Mouse (Mus musculus): ENCODE results near the gene Opcml.

Opcml gene

DNA sequence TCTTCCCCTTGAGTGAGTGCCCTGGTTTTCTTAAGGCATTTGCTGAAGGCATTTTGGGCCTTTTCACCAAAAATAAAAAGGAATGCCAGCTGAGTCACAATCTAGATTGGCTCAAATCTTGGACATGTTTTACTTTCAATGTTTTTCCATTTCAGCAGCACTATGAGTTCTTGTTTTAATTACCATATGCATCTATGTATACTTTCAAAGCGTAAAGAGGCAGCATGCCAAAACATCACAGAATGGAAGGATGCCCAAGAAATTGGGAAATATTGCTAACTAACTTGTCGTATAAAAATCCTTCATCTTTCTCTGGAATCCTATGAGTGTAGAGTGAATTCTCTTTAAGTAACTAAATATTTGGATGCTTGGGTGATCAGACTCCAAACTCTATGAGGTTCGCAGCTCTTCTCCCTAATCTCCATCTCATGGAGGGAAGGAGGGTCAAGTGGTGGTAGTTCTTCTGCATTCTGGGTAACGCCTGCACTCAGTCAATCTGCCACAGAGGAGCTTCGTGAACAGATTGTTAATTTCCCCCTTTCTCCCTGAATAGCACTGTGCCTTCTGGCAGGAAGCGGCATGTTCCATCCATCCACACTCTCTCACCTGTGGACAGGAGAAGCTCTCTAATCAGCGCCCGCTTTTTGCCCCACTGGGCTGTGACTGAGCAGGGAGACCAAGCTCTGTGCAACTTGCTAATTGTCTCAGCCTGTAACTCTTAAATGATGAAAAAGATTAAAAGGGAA is 435.4 kb downstream of the Opcml start:
- DNase-seq (ENCODE audit: extremely low read depth, insufficient read length, low spot score) = no peak

DNA sequence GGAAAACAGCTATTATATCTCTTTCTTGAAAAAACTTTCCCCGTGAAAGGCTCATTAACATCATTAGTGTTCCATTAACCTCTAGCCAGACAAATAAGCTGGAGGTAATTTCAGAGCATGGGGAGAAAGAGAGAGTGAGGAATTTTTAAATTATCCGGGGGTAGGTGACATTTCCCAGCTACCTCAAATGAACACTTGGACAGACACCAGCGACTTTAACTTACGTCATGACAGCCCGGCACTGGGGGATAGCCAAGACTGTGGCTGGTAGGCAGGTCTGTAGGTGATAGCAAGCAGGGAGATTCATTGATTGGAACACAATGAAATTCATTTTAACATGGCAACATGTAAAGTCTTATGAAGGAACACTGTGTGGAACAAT is 436.0 kb downstream of the Opcml start:
- no peak for DNase-seq (ENCODE audit: extremely low read depth, insufficient read length, low spot score)

DNA sequence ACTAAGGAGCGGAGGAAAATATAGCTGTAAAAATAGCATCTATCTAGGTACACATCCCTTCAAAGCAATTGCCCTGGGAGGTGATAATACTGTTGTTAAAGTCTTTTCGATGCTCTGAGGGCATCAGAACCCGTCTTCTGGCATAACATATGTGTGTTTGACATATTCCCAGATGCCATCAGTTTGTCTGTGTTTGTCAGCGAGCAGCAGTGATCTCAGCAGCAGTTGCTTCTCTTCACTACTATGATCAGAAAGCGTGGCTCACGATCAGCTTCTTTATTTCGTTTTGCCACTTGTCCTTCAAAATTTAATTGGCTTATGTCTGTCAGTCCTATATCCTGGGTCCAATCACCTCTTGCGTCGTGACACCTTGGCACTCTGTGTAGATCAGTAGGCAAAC is 447.9 kb downstream of the Opcml start:
- no peak for DNase-seq (ENCODE audit: extremely low read depth, insufficient read length, low spot score)

DNA sequence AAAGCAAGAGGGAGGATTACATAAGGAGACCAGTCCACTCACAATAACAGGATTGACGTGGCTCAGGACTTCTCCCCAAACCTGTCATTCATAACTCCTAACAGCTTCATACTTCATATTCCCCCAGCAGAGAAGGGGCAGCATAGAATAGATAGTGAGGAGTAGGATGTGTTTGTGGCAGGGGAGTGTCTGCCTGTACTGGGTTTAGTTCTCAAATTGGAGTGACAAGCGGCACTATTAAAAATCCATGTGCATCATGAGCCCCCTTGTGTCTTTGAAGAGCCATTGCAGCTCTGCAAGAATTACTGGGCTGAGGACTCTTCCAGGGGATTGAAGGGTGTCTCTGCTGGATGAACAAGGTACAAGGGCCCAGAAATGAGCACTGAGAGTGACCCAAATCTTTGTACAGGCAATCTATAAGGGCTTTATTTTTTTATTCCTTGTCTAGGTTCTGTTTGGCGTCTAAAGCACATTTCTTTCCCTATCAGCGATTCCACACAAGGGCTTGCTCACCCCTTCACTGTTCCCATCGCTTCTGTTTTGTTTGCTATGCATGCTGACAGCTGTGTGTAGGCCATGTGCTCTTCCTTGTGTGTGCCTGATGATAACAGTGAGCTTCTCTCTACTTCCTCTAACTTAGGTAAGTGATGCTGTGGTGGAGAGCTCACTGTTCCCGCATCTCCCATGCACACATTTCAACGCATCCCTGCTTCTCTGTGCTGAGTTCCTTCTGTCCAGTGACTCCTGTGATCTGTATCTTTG is 457.3 kb downstream of the Opcml start:
- DNase-seq (ENCODE audit: extremely low read depth, insufficient read length, low spot score) = no peak

DNA sequence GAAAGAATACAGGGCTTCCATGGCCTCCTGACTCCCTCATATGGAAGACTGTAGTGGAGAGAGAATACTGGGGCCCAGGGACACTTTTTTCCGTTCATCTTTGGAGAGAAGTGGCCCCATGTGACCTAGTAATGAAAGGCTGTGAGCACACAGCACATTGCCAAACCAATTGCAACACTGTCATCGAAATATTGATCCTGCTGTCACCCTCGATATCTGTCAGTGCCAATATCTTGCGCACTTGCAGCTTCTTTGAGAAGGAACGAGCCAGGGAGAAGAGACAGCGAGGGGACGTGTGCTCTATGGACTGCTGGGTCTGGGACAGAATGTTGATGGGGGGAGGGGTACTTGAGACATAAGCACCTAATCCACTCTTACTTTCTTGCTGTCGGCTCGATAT is 460.8 kb downstream of the Opcml start:
- DNase-seq (ENCODE audit: extremely low read depth, insufficient read length, low spot score) = no peak

DNA sequence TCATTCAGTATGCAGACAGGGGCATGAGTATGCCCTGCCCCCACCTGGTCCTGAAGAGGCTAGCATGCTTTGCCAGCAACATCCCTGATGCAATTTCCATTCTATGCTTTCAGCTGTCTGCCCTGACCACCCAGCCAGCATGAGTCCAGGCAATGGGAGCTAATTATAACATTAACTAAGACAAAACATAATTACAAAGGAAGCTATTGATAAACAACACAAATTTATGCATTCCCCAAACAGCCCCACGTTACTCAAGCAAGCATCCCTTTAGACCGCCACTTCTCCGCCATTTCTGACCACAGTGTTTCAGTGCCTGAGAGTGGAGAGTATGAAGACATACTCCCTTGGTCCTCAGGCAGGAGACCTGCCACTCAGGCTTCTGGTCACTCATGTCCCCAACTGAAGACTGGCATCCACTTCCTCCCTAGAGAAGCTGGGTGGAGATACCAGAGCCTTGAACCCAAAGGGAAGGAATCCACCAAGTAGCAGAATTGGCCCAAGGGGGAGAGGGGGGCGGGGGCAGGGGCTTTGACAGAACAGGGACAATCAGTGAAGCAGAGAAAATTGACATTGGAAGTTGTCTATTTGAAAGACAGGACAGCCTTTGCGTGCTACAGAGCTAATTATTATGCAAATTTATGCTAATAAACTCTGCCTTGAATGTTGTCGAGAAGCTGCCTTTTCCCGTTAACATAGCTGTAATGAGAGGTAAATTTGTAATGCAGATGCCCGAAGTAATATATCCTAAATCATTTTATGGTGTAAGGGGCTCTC is 464.7 kb downstream of the Opcml start:
- DNase-seq (ENCODE audit: extremely low read depth, insufficient read length, low spot score) = no peak

DNA sequence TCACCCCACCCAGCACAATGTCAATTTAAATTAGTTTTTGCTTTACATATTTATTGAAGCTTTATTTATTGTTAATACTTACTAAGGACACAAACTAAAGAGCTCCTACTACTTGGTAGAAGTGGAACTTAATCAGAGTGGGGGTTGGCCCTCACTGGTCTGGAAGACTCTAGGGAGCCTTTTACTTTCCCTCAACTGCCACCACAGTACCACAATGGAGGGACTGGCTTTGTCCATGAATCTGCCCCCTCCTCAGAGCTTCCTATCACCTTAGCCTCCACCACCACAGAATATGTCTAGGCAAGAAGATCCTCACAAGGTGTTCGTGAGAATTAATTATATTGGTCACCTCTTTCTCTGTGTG is 465.3 kb downstream of the Opcml start:
- no peak for DNase-seq (ENCODE audit: extremely low read depth, insufficient read length, low spot score)

DNA sequence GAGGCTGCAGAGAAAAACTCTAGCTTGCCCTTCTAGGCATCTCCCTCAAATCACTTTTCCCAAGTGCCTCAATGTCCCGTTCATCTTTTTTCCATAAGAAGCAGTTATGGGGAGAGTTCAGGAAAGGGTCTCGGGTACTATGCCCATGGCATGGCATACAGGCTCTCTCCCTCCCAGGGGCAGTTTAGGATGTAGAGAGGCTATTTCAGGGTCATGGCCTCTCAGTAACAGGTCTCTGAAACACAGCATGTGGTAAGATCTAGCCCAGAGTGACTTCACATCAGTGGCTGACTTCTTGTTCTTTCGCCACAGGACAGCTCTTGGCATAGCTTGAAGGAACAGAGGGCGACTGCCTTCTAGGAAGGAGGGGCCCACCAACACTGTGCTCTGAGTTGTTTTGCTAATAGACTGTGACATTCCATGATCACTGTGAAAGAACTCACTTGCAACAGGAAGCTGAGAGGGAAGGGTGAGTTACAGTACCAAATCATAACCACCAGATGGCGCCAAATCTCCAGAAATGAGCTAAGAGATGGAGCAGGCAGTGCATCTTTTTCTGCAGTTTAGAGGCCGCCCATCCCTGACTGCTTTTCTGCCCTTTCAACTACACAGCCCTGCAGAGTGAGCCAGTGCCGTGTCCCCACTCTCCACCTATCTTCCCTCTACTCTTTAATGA is 470.6 kb downstream of the Opcml start:
- no peak for DNase-seq (ENCODE audit: extremely low read depth, insufficient read length, low spot score)

DNA sequence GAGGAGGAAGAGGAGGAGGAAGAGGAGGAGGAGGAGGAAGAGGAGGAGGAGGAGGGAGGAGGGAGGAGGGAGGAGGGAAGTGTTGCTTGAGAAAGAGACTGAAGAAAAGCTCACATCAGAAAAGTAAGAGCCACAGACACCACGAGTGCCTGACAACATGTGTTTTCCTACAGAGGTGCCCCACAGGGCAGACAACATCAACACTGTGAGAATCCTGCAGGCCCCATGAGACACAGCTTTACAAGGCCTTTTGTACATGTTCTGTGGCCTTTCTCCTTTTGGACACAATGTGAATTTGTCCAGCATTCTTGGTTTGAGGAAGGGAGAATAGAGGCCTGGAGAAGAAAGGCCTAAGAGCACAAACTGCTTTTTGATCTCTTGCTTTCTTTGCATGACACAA is 471.4 kb downstream of the Opcml start:
- DNase-seq (ENCODE audit: extremely low read depth, insufficient read length, low spot score) = no peak

DNA sequence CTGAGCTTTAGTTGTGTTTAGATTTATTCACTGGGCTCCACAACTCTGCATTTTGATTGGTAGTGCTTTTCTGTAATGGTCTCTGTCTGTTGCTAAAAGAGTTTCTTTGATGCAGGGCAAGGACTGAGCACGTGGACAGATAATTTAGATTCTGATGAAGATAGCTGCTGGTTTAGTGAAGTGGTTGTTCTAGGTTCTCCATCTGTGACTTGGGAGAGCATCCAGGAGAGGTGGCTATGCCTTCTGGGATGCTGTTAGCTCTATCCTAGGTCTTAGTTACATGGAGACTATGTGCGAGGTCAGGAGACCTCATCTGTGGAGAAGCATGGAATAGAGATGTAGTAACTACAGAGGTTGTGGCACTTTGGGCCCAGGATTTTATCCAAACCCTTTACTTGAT is 472.3 kb downstream of the Opcml start:
- no peak for DNase-seq (ENCODE audit: extremely low read depth, insufficient read length, low spot score)

DNA sequence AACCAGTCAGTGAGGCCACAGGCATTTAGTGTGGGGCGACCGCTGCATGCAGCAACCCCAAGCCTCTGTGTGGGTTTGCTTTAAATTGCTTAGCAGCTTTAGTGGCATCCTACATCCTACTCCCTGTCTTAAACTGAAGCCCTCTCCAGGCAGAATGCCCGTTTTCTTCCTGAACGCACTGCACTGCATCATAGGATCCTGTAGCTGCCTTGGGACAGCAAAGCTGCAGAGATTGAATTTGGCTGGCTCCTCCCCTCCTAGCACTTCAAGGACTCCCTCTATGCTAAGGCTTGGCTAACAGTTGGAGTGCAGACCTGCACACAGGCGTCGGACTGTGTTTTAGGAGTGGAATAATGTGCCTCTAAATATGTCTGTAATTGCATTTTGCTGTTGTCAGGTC is 474.2 kb downstream of the Opcml start:
- no peak for DNase-seq (ENCODE audit: extremely low read depth, insufficient read length, low spot score)

DNA sequence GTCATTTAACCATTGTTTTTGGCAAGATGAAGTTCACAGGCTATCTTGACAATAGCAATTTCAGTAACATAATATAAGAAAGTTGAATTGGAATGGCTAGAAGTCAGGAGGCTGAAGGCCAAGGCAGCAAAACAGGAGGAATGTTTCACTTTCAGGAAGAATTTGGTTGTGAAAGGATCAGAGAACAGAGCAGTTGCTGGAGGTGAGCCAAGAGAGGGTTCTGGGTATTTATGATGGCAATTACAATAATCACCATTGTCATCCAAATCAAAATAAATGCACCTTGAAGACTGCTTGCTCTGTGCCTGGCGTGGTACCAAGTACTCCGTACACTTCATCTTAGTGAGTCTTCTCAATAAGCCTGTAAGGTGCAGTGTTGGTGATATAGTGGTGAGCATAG is 483.2 kb downstream of the Opcml start:
- no peak for DNase-seq (ENCODE audit: extremely low read depth, insufficient read length, low spot score)

DNA sequence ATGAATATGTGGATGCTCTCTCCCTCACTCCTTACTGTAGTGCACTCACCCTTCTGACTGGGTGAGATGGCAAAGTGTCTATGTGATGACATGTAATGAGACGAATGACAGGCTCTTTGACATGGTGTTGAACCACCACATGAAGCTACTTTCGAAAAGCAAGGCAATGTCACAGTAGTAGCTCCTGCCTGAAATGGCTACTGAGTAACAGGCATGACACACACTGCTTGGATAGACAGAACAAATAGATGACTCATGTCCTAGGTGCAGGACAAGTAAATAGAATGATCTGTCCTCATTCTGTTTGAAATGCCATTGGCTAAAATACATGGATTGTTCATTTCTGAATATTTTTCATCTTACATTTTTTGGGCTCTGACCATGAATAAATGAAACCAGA is 488.0 kb downstream of the Opcml start:
- no peak for DNase-seq (ENCODE audit: extremely low read depth, insufficient read length, low spot score)

DNA sequence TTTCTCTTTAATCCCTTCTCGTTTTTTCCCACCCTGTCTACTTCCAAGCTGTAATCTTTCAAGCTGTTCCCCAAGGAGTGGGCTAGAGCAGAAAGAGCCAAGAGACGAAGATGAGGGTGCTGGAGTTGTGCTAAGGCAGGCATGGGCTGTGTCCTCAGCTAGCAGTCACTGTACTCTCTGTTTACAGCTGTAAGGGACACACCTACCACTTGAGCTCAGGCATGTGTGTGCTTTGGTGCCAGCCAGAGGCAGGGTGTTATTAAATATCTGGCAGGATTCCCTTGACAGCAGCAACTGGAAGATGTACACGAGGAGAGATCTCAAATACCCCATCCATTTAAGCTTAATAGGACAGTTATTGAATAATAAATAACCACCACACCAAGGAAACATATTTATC is 490.4 kb downstream of the Opcml start:
- DNase-seq (ENCODE audit: extremely low read depth, insufficient read length, low spot score) = no peak

DNA sequence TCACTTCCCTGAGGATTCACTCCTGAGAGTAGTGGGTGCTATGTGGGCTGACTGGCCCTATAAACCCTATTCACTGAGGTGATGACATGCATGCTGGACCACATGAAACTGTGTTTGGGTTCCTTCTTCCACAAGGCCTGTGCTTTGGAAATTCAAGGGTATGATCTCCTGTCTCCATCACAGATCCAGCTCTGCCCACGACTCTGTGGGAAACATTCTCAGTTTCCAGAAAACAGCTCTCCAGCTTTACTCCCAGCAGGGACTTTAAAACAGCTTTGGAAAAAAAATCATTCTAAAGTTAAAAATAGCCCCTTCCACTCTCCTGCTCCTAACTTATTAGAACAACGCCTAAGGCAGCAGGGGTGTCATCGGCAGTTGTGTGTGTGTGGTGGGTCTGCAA is 491.0 kb downstream of the Opcml start:
- DNase-seq (ENCODE audit: extremely low read depth, insufficient read length, low spot score) = no peak

DNA sequence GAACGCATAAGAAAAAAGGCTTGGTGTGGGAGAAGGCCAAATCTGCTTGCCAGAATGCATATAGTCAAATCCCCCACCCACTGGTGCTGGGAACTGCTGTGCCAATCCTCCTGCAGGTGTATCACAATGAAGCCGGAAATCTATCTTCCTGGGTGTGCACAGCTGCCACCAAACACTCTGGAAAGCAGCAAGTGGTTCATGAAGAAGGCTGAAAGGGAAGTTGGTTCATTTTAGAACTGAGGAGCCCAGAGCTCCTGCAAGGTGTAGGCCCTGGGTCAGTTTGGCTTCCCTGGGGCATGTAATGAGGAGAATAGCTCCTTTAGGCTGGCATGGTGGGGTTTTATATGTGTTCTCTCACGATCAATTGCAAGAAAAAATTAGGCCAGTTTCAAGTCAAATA is 494.4 kb downstream of the Opcml start:
- DNase-seq (ENCODE audit: extremely low read depth, insufficient read length, low spot score) = no peak

DNA sequence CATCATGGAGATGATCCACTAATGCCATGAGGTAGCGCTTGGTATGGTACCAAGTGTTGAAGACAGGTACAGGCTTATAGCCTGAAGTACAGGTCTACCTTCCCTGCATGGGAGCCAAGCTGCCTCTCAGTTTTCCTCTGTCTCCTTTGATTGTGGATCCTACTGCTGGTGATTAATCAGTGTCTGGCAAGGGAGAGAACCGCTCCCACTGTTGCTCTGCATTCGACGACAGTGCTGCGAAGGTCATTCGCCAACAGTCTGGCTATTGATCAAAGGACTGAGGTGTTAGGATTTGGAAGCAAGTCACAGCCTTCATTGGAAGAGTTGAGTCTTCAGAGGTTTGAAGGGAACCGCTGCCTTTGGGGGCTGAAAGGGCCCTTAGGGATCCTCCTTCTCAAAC is 495.8 kb downstream of the Opcml start:
- no peak for DNase-seq (ENCODE audit: extremely low read depth, insufficient read length, low spot score)

DNA sequence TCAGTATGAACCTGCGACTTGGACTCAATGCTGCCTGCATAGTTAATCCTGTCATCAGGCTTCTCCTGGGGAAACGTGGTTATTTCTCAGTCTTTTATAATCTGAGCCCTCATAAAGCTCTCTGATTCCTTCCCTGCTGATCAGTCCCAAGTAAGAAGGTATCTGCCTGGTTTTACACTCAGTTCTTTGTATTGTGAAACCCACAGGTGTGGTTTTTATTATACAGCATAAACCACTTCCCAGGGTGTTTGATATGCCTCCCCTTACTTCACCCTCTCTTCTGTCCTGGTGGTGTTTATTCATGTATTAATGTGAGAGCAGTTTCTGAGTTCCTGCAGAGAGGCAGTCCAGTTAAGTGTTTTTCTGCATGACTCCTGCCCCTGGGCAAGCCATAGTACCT is 496.9 kb downstream of the Opcml start:
- no peak for DNase-seq (ENCODE audit: extremely low read depth, insufficient read length, low spot score)

DNA sequence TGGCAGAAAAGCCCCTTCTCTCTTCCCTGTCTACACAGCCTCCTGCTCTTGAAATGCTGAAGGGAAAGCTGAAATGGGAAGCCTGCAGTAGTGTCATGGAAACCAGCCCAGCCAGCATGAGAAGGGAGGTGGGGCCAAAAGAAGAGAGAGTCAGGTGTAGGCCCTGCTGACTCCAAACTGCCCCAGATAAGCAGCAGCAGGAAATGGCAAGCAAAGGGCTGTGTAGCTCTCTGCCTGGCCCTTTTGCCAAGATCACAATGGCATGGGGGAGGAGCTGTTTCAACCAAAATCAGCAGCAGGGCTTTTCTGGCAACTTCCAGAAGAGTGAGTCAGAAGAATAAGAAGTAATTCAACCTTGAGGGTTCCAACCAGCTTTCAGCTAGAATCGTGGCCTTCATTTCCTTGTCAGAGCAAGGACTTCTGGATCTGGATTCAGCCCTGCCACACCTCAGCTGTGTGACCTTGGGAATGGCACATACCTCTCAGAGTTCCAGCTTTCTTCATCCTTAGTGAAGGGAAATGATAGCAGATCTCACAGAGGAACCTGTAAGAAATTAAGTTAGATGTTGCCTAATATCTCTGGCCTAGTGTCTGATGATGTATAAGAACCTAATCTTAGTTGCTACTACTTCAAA is 499.2 kb downstream of the Opcml start:
- DNase-seq (ENCODE audit: extremely low read depth, insufficient read length, low spot score) = no peak

DNA sequence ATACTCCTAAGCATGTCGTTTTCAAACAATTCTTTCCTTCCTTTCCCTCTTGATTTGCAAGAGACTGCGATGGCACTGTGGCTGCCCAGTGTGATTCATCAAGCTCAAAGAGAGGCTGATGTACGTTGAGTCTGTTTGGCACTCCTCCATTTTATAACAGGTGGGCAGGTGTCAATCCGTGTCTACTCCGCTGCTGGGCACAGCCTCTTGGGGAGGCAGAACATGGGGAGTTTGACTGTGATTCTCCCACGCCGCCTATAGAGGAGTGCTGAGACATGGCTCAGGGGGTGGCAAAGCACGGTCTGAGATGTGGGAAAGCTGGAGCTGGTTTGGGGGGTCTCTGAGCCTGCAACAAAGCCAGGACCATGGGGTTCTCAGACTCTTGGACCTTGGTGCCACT is 513.1 kb downstream of the Opcml start:
- no peak for DNase-seq (ENCODE audit: extremely low read depth, insufficient read length, low spot score)
